Mouse (Mus musculus): ENCODE results near the gene Lrp2.
"Not testable (repeated sequence)": the region's sequence is repeated elsewhere in the genome, so short reads cannot be mapped to it uniquely, and the experiment has no call there.

Gene Lrp2

DNA sequence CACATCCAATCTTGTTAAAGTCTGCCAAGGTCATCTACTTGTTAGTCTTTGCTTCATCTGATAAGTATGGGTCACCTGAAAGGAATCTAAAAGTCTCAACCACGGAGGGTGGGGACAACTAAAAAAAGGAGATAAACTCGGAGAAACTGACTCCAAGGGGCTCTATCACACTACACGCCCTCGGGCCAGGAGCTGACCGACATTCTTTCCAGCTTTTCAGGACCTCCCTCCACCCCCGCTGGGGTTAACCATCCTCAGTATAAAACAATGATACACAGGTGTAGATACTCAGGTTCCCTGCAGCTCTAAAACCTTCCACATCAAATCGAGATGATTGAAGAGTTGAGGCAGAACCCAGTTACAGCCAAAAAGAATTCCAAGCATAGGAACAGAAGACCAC, 3.0 kb downstream of the Lrp2 start:
- no peak for DNase-seq

GRCm38 (mm10) chr2:69582068-69582467, 3.8 kb downstream of the Lrp2 start:
- DNase-seq = not testable (repeated sequence)

DNA sequence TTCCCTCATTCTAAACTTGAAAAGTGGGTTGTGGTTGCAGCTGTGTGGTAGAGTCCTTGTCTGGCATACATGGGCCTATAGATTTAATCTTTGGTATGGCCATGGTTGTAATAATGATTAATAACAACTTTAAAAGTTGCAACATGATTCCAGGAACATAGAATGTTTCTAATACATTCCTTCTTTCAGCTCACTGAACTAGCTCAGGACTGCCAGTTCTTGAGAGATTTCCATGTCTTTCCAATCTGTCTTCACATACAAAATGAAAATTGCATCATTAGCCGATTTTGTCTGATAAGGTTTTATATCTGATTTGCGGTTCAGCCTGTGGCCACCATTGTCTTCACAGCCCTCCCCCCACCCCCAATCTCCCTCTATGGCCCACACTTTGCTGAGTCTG, 5.8 kb downstream of the Lrp2 start:
- no peak for DNase-seq

DNA sequence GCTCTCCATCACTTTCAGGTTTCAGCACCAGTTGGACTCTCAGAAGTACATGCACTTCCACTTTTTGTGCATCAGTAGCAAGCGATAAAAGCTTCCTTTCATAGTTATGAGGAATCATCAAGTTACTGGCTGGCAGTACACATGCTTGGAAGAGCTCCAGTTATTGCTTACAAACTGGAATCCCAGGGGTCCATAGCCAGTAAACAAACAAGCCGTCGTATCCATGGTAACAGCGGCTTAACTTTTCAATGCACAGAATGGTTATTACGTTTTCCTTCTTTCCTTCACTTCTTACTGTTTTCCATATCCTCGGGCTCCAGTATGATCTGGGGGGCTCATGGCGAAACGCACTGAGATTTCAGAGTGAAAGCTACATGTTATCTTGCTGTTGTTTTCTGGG, 7.7 kb downstream of the Lrp2 start:
- DNase-seq = no peak

DNA sequence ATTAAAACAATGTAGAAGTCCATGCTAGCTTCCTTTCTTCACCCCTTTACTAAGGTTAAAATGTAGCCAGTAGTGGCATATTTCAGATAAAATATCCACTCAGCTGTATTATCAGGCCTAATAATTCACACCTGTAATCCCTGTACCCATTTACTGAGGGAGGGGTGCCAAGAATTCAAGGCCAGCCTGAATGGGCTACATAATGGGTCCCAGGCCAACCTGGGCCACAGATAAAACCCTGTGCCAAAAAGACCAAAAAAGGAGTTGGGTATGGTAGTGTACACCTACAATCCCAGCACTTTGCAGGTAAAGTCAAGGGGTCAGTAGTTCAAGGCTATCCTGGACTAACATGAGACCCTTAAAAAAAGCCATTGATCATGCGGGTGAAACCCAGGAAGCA, 9.3 kb downstream of the Lrp2 start:
- DNase-seq = no peak

DNA sequence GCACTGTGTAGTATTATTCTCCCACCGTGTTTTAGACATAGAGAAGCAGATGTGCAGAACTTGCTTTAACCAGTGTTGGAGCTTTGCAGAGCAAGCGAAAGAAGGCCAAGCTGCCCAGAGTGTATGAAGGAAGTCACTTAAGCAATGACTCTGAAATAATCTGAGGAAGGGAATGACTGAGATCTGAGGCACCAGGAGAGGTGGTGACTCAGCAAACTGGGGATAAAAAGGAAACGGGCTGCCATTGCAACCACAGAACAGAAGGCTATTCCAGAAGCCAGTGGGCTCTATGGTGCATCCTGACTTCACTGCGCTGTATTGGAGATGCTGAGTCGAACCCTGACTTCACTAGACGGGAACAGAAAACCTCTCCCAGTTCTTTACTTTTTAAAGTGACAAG, 10.9 kb downstream of the Lrp2 start:
- DNase-seq = no peak

GRCm38 (mm10) chr2:69574261-69574660, 11.6 kb downstream of the Lrp2 start:
- DNase-seq = no peak

DNA sequence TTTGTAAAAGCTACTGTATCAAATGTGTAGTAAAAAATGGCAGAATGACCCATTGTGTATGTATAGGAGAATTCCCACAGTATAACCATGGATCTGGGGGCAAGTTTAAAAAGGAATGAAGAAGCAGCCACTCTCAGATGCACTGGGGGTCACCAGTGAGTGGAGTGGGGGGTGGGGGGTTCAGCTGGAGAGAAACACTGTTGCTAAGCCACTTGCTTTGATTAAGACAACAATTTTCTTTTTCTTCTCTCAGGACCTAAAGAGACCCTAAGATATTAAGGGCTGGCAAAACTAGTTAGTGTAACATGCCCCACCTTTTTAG, 12.2 kb downstream of the Lrp2 start:
- DNase-seq = no peak

- DNase-seq = peak; percentile 4
Measured at GRCm38 (mm10) chr2:69573038-69573732, 12.7 kb downstream of the Lrp2 start.

DNA sequence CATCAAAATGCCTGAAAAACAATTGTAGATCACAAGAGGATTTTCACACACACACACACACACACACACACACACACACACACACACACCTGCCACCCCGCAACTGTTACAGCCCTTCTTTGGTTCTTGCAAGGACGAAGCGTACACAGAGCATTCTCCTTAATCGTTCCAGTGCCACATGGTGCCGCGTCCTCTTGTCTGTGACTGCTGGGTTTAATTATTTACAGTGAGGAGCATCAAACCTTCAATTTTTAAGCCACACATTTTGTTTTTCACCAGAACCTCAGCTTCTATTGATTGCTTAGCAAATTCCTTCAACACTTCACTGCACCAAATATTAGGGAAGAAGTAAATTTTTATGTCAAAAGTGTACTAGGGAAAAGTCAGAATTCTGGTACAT, 15.3 kb downstream of the Lrp2 start:
- DNase-seq = no peak

DNA sequence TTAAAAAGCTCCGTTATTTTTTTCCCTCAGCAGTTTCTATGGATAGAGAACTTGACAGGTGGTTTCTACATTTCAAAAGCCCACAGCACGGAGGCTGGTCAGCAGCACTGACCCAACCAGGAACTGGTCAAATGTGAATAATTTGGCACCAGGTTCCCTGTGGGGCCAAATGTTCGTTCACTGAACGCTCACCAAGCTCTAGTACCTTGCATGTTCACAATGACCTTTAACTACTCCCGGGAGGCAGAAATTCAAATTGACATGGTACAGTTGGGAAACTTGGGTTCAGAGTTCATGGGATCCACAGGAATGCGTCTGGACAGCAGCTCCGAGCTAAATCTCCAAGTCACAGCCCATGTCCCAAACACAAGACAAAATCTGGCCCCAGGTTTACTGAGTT, 19.6 kb downstream of the Lrp2 start:
- no peak for DNase-seq

- no peak for DNase-seq
Measured at GRCm38 (mm10) chr2:69563492-69563891, 22.4 kb downstream of the Lrp2 start.

- DNase-seq = no peak
Measured at GRCm38 (mm10) chr2:69562761-69563160, 23.1 kb downstream of the Lrp2 start.

DNA sequence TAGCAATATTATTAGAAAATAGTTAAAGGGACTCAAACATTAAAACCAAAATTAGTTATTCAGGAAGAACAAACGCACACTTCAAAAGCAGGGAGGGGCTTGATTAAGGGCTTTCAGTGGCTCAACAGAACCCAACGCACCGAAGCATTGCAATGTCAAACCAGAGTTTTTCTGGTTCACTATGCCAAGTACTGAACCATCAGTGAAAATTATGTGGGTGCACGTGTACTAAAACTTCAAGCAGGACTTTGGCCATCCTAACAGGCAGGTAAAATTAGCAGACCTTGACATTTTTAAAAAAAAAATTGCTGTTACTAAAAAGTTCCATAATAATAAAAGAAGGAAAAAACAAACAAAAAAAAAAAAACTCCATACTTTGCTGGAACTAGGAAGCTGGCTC, 25.6 kb downstream of the Lrp2 start:
- DNase-seq = no peak

- no peak for DNase-seq
Measured at GRCm38 (mm10) chr2:69559380-69559779, 26.5 kb downstream of the Lrp2 start.

DNA sequence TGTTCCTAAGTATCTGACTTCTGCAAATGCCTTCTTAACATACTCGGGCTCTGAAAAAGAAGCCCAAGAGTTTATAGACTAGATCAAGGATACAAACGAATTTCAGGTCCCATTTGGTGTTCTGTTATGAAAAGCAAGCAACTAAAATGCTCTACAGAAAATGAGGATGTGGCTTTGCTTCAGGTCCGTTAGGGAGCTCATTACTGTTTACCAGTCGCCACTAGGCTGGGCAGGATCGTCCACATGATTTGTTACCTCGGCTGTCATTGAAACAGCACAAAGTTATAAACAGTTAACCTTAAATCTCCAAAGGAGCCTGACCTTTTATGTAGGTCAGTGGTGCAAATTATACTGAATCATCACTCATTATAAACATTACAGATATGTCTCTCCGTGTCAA, 29.2 kb downstream of the Lrp2 start:
- DNase-seq = no peak

- no peak for DNase-seq
Measured at GRCm38 (mm10) chr2:69551639-69552038, 34.2 kb downstream of the Lrp2 start.

GRCm38 (mm10) chr2:69546823-69547222, 39.0 kb downstream of the Lrp2 start:
- no peak for DNase-seq

DNA sequence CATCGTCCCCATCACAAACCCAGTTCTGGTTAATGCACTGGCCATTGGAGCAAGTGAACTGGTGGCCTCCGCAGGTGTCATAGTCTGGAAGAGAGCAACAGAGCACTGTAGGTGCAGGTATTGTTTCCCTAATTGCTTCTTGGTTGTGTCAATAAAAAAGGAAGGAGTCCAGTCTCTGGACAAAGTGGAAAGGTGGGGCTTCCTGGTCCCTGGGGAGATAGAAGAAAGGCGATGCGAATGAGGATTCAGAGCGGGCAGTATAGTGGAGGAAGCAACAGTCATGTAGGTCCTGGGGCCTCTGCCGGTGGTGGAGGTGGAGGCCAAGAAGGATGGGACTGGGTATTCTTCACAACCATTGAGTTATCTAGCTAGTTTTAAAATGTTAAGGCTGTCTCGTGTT, 49.8 kb downstream of the Lrp2 start:
- DNase-seq = no peak

GRCm38 (mm10) chr2:69531528-69532055, 54.3 kb downstream of the Lrp2 start:
- no peak for DNase-seq

- DNase-seq = no peak
Measured at GRCm38 (mm10) chr2:69530691-69531527, 55.0 kb downstream of the Lrp2 start.

GRCm38 (mm10) chr2:69530126-69530525, 55.7 kb downstream of the Lrp2 start:
- DNase-seq = no peak

DNA sequence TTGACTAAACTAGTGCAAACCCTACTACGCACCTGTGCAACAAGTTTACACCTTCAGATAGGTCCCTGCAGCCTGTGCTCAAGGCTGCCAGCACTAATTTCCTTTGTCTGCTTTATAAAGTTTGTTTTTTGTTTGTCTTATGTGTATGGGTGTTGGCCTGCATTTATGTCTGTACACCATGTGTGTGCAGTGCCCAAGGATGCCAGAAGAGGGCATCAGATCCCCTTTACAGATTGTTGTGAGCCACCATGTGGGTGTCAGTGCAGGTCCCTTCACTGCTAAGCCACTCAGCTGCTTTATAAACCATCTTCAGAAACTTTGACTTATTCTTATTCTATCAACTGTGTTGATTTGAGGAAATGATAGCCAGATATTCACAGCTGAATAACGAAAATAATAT, 65.6 kb downstream of the Lrp2 start:
- DNase-seq = no peak

GRCm38 (mm10) chr2:69518307-69518706, 67.6 kb downstream of the Lrp2 start:
- no peak for DNase-seq

GRCm38 (mm10) chr2:69511766-69512165, 74.1 kb downstream of the Lrp2 start:
- no peak for DNase-seq

All from lung, postnatal 10 days (tissue).